Mouse (Mus musculus) small intestine, adult 2 months (tissue): ENCODE measurements around the gene Ccdc63.

ENCODE experiments used
- CTCF ChIP-seq: fragments of 200-500 bp; IDR thresholded peaks from 2 replicates; pipeline ENCODE4 v1.5.1; 2012; ENCODE audit warnings: low read depth, mild to moderate bottlenecking, control low read depth, inconsistent platforms, low read length, moderate library complexity, mixed read lengths; ENCODE audit not compliant: insufficient replicate concordance, insufficient read length; ENCODE audit errors: extremely low read depth
- POLR2A ChIP-seq: fragments of 200-500 bp; IDR thresholded peaks from 2 replicates; pipeline ENCODE4 v1.6.1; 2012; ENCODE audit warnings: low read depth, mild to moderate bottlenecking, control low read depth, inconsistent platforms, low read length, moderate library complexity

DNA sequence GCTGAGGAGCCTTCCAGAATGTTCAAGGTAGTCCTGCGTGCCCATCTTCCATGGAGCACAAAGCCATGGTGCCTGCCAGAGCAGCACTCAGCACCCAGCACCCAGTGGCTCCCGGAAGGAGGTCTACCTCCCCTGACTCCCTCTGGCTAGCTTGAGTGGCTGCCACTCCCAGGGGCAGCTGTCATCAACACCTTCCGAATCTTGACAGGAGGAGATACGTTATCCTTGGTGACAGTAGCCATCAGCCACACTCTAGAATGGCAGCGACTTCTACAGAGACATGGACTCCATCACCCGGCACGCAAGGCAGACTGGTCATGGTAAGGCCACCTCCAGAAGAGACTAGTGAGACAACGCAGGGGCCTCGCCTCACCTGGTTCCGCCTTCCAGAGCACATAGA, 46.2 kb downstream of the Ccdc63 start:
- TF ChIP-seq CTCF (no peak), POLR2A (no peak)
